Mouse (Mus musculus) spleen, adult 10 weeks (tissue): ENCODE data around the gene Adora1. TPM values are rescaled to one million over a fixed set of nuclear protein-coding genes. Genes with fewer than 3 reads are reported as not detected.

Experiments used
- polyA plus RNA-seq: library from polyadenylated mRNA; stranded (reverse); fragments of 350-450 nt; fragmentation: Illumina TruSeq; extraction: RNeasy Lipid Tissue Mini Kit (QIAGEN cat#74804); gene quantifications from one replicate; pipeline ENCODE4 v1.2.3, GENCODE M21; 2015; ENCODE audit warnings: low replicate concordance; ENCODE audit not compliant: insufficient read depth

The Adora1 gene
- polyA plus RNA-seq: not detected

DNA sequence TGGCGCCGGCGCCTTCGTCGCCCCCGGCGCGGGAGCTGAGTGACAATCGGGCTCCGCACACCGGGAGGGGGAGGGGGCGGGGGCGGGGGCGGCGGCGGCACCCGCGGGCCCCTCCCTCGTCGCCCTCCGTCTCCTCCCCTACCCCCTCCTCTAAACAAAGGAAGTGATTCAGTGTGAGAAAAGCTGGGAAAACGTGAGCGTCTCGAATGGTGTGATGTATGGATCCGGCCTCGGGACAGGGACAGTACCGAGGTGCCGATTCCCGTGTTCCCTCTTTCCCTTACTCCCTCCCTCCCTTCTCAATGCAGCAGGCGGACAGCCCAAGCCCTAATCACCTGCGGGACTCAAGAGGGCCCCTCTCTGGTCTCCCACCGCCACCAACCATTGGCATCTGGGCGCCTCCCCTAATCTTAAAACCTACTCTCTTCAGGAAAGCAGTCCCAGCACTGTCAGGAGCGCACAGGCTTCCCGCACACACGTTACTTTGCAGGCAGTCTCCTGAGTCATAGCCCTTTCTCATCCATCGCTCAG is at the start of gene Adora1:
Gene Adora1, minus strand, starts transcription at position 41 of the 531 bp plus-strand sequence.

GRCm38 (mm10) chr1:134193126-134193525 is 42.1 kb downstream of the Adora1 start, which contains the start of gene Mybph:
TSS of gene Mybph (plus strand) at chr1:134193448.

DNA sequence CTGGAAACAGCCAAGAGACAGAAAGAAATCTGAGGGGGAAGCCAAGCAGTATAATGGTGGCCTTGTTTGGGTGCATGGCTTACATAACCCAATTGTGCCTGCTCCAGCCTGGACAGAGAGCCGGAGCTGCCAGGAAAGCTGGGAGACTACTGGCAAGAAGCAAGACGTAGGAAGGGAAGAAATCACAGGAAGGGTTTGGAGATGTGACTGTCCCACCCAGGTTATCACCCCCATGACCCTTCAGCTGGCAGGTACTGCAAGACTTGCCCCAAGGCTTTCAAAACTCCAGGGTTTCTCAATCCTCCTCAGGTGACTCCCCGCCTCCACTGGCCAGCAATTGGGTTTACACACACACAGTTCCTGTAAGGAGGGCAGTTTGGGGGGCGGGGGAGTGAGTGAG is 53.2 kb downstream of the Adora1 start, which contains the start of gene Chil1:
Gene Chil1, plus strand, starts transcription at position 152 of the 400 bp plus-strand sequence.

Other genes starting within 250 kb of the Adora1 start
- 20.0 TPM for gene Fmod, start 198.2 kb downstream of the Adora1 start, polyA plus RNA-seq
- gene Btg2, start 156.3 kb downstream of the Adora1 start, polyA plus RNA-seq: 160 TPM
- gene Chit1, start 124.2 kb downstream of the Adora1 start, polyA plus RNA-seq: not detected
- 2.8 TPM for gene Chil1, start 53.3 kb downstream of the Adora1 start, polyA plus RNA-seq
- not detected for gene Mybph, start 42.0 kb downstream of the Adora1 start, polyA plus RNA-seq
- gene Myog, start 54.6 kb upstream of the Adora1 start, polyA plus RNA-seq: not detected
- gene Ppfia4, start 97.5 kb upstream of the Adora1 start, polyA plus RNA-seq: 20.4 TPM
- 56.0 TPM for gene Tmem183a, start 126.5 kb upstream of the Adora1 start, polyA plus RNA-seq
- gene 4933406M09Rik, start 150.5 kb upstream of the Adora1 start, polyA plus RNA-seq: not detected
- gene Cyb5r1, start 170.1 kb upstream of the Adora1 start, polyA plus RNA-seq: 38.5 TPM
- gene Adipor1, start 179.9 kb upstream of the Adora1 start, polyA plus RNA-seq: 76.8 TPM
- 26.8 TPM for gene Klhl12, start 220.1 kb upstream of the Adora1 start, polyA plus RNA-seq